Mouse (Mus musculus): ENCODE data around the gene Kcnk2. TPM values are rescaled to one million over a fixed set of nuclear protein-coding genes. Genes with fewer than 3 reads are reported as not detected.

Gene Kcnk2
- polyA plus RNA-seq, 1 experiment = not detected

GRCm38 (mm10) chr1:189359699-189360098, 42.4 kb downstream of the Kcnk2 start:
- no peak for TF ChIP-seq GATA1 (IDR thresholded peaks at IDR 0.05; ENCODE audit: low read length)

GRCm38 (mm10) chr1:189353887-189354286, 48.2 kb downstream of the Kcnk2 start:
- TF ChIP-seq GATA1 (IDR thresholded peaks at IDR 0.05; ENCODE audit: low read length) = no peak

GRCm38 (mm10) chr1:189351804-189352203, 50.3 kb downstream of the Kcnk2 start:
- TF ChIP-seq GATA1 (IDR thresholded peaks at IDR 0.05; ENCODE audit: low read length) = no peak

- no peak for TF ChIP-seq GATA1 (IDR thresholded peaks at IDR 0.05; ENCODE audit: low read length)
Measured at GRCm38 (mm10) chr1:189349205-189349604, 52.9 kb downstream of the Kcnk2 start.

- TF ChIP-seq GATA1 (IDR thresholded peaks at IDR 0.05; ENCODE audit: low read length) = no peak
Measured at GRCm38 (mm10) chr1:189345166-189345565, 56.9 kb downstream of the Kcnk2 start.

- no peak for TF ChIP-seq GATA1 (IDR thresholded peaks at IDR 0.05; ENCODE audit: low read length)
Measured at GRCm38 (mm10) chr1:189343301-189344251, 58.5 kb downstream of the Kcnk2 start.

- no peak for TF ChIP-seq GATA1 (IDR thresholded peaks at IDR 0.05; ENCODE audit: low read length)
Measured at GRCm38 (mm10) chr1:189342416-189343104, 59.5 kb downstream of the Kcnk2 start.

- no peak for TF ChIP-seq GATA1 (IDR thresholded peaks at IDR 0.05; ENCODE audit: low read length)
Measured at GRCm38 (mm10) chr1:189341381-189341917, 60.6 kb downstream of the Kcnk2 start.

GRCm38 (mm10) chr1:189315896-189316295, 86.2 kb downstream of the Kcnk2 start:
- no peak for TF ChIP-seq GATA1 (IDR thresholded peaks at IDR 0.05; ENCODE audit: low read length)

GRCm38 (mm10) chr1:189314495-189314894, 87.6 kb downstream of the Kcnk2 start:
- no peak for TF ChIP-seq GATA1 (IDR thresholded peaks at IDR 0.05; ENCODE audit: low read length)

GRCm38 (mm10) chr1:189313750-189314149, 88.3 kb downstream of the Kcnk2 start:
- TF ChIP-seq GATA1 (IDR thresholded peaks at IDR 0.05; ENCODE audit: low read length) = no peak

- no peak for TF ChIP-seq GATA1 (IDR thresholded peaks at IDR 0.05; ENCODE audit: low read length)
Measured at GRCm38 (mm10) chr1:189310145-189310544, 91.9 kb downstream of the Kcnk2 start.

GRCm38 (mm10) chr1:189304988-189305522, 97.0 kb downstream of the Kcnk2 start:
- TF ChIP-seq GATA1 (IDR thresholded peaks at IDR 0.05; ENCODE audit: low read length) = no peak

- TF ChIP-seq GATA1 (IDR thresholded peaks at IDR 0.05; ENCODE audit: low read length) = no peak
Measured at GRCm38 (mm10) chr1:189303001-189303400, 99.1 kb downstream of the Kcnk2 start.

GRCm38 (mm10) chr1:189293679-189294406, 108.2 kb downstream of the Kcnk2 start:
- no peak for TF ChIP-seq GATA1 (IDR thresholded peaks at IDR 0.05; ENCODE audit: low read length)
